Mouse (Mus musculus): ENCODE measurements around the gene Cit. TPM values are rescaled to one million over a fixed set of nuclear protein-coding genes. Genes with fewer than 3 reads are reported as not detected.

Gene Cit
- total and polyA plus RNA-seq, 3 experiments = 21.5 to 32.9 (median 24.1) TPM

- Histone ChIP-seq H3K27ac (ENCODE audit: control insufficient read depth, low read depth, low read length) (no peak overlapping the region), H3K27me3 (ENCODE audit: control insufficient read depth in 1 of 2, insufficient read depth in 2 of 2, low read length in 2 of 2) (no peaks in the 10 kb centered on the region), H3K9ac (ENCODE audit: control insufficient read depth, low read depth, low read length, poor library complexity, severe bottlenecking) (no peak overlapping the region), H3K36me3 (ENCODE audit: control insufficient read depth in 1 of 2, insufficient read depth in 2 of 2, low read length in 2 of 2) (peaks cover 0 to 3% of the 10 kb centered on the region in 2 experiments; a peak in 2 of 4 replicates), H3K9me3 (replicated peaks; ENCODE audit: insufficient read depth, low read length) (no peaks in the 10 kb centered on the region), H3K4me1 (ENCODE audit: control insufficient read depth in 1 of 2, insufficient read depth in 2 of 2, low read length in 2 of 2) (peaks cover 2 to 4% of the 10 kb centered on the region in 2 experiments; a peak in 3 of 4 replicates), H3K4me3 (ENCODE audit: control insufficient read depth in 1 of 2, insufficient read depth in 1 of 2, low read depth in 2 of 2, low read length in 2 of 2) (no peak overlapping the region), H3K79me2 (ENCODE audit: control insufficient read depth, insufficient read depth, low read length, poor library complexity) (no peaks in the 10 kb centered on the region)
- no peak for DNase-seq (ENCODE audit: low read depth, low spot score)
- TF ChIP-seq UBTF (IDR thresholded peaks at IDR 0.05; ENCODE audit: borderline replicate concordance, insufficient read depth, low read depth, low read length) (no peak), USF2 (IDR thresholded peaks at IDR 0.05; ENCODE audit: borderline replicate concordance in 1 of 2, insufficient read depth in 1 of 2, low read depth in 1 of 2, low read length in 2 of 2) (no peak)
These were observed 191.4 kb downstream of the Cit start for GRCm38 (mm10) chr5:116036465-116036864.

- H3K79me2 ChIP-seq (ENCODE audit: control insufficient read depth, insufficient read depth, low read length, poor library complexity) = no peaks in the 10 kb centered on the region
- H3K4me3 ChIP-seq (ENCODE audit: control insufficient read depth in 1 of 2, insufficient read depth in 1 of 2, low read depth in 2 of 2, low read length in 2 of 2) = no peak overlapping the region
- H3K27ac ChIP-seq (ENCODE audit: control insufficient read depth, low read depth, low read length) = no peak overlapping the region
- DNase-seq (ENCODE audit: low read depth, low spot score) = peak; percentile 11
- no peaks in the 10 kb centered on the region for H3K4me1 ChIP-seq (ENCODE audit: control insufficient read depth in 1 of 2, insufficient read depth in 2 of 2, low read length in 2 of 2)
- TF ChIP-seq BHLHE40 (IDR thresholded peaks at IDR 0.05; ENCODE audit: borderline replicate concordance, low read depth, low read length) (no peak), USF1 (IDR thresholded peaks at IDR 0.05; ENCODE audit: low read depth, low read length) (peak; percentile 66; the same call in 1 of the 2 replicates)
- no peaks in the 10 kb centered on the region for H3K9me3 ChIP-seq (replicated peaks; ENCODE audit: insufficient read depth, low read length)
- H3K27me3 ChIP-seq (ENCODE audit: control insufficient read depth in 1 of 2, insufficient read depth in 2 of 2, low read length in 2 of 2) = no peaks in the 10 kb centered on the region
- H3K9ac ChIP-seq (ENCODE audit: control insufficient read depth, low read depth, low read length, poor library complexity, severe bottlenecking) = no peak overlapping the region
- H3K36me3 ChIP-seq (ENCODE audit: control insufficient read depth in 1 of 2, insufficient read depth in 2 of 2, low read length in 2 of 2) = no peaks in the 10 kb centered on the region
These were observed 192.7 kb downstream of the Cit start for GRCm38 (mm10) chr5:116037731-116038130.

GRCm38 (mm10) chr5:116039706-116040105 lies 194.6 kb downstream of the Cit start:
- H3K4me1 ChIP-seq (ENCODE audit: control insufficient read depth in 1 of 2, insufficient read depth in 2 of 2, low read length in 2 of 2) = no peaks in the 10 kb centered on the region
- no peak overlapping the region for H3K4me3 ChIP-seq (ENCODE audit: control insufficient read depth in 1 of 2, insufficient read depth in 1 of 2, low read depth in 2 of 2, low read length in 2 of 2)
- no peaks in the 10 kb centered on the region for H3K79me2 ChIP-seq (ENCODE audit: control insufficient read depth, insufficient read depth, low read length, poor library complexity)
- TF ChIP-seq GATA1 (IDR thresholded peaks at IDR 0.05; ENCODE audit: low read depth, low read length) = no peak
- TF ChIP-seq ZC3H11A (IDR thresholded peaks at IDR 0.05; ENCODE audit: low read depth, low read length) = no peak
- TF ChIP-seq MAX (IDR thresholded peaks at IDR 0.05; ENCODE audit: low read length) = no peak
- TF ChIP-seq KAT2A (conservative IDR thresholded peaks at IDR 0.05; ENCODE audit: low read depth, low read length) = no peak
- TF ChIP-seq TAL1 (IDR thresholded peaks at IDR 0.05; ENCODE audit: low read length) = no peak
- no peak for TF ChIP-seq USF2 (IDR thresholded peaks at IDR 0.05; ENCODE audit: borderline replicate concordance in 1 of 2, insufficient read depth in 1 of 2, low read depth in 1 of 2, low read length in 2 of 2)
- TF ChIP-seq POLR2AphosphoS2 (IDR thresholded peaks at IDR 0.05; ENCODE audit: low read length) = no peak
- no peak for TF ChIP-seq UBTF (IDR thresholded peaks at IDR 0.05; ENCODE audit: borderline replicate concordance, insufficient read depth, low read depth, low read length)
- TF ChIP-seq CTCF (IDR thresholded peaks at IDR 0.05 in 2 of 3, conservative IDR thresholded peaks at IDR 0.05 in 1 of 3; ENCODE audit: control insufficient read depth in 1 of 3, insufficient read depth in 1 of 3, low read depth in 2 of 3, low read length in 3 of 3, poor library complexity in 1 of 3, severe bottlenecking in 1 of 3) = no peak
- no peak for TF ChIP-seq EP300 (IDR thresholded peaks at IDR 0.05; ENCODE audit: low read depth in 1 of 2, low read length in 2 of 2)
- no peak for TF ChIP-seq POLR2A (IDR thresholded peaks at IDR 0.05; ENCODE audit: control insufficient read depth in 1 of 2, insufficient read depth in 1 of 2, low read depth in 1 of 2, low read length in 2 of 2, poor library complexity in 1 of 2)
- H3K27ac ChIP-seq (ENCODE audit: control insufficient read depth, low read depth, low read length) = no peak overlapping the region
- no peaks in the 10 kb centered on the region; a peak in 1 of 4 replicates for H3K27me3 ChIP-seq (ENCODE audit: control insufficient read depth in 1 of 2, insufficient read depth in 2 of 2, low read length in 2 of 2)
- H3K9me3 ChIP-seq (replicated peaks; ENCODE audit: insufficient read depth, low read length) = no peaks in the 10 kb centered on the region
- no peaks in the 10 kb centered on the region for H3K36me3 ChIP-seq (ENCODE audit: control insufficient read depth in 1 of 2, insufficient read depth in 2 of 2, low read length in 2 of 2)
- H3K9ac ChIP-seq (ENCODE audit: control insufficient read depth, low read depth, low read length, poor library complexity, severe bottlenecking) = no peak overlapping the region
- no peak for DNase-seq (ENCODE audit: low read depth, low spot score)

Data from MEL (cell line).